Mouse (Mus musculus) embryonic facial prominence, embryonic 15.5 days (tissue): ENCODE data around the gene Fxyd2. TPM values are rescaled to one million over a fixed set of nuclear protein-coding genes. Genes with fewer than 3 reads are reported as not detected.

ENCODE experiments used
- ATAC-seq: fragments of 200-750 bp; cut with Nextera tagmentation; 2 replicates; pipeline ENCODE4 v1.8.0; 2017; ENCODE audit warnings: low read depth, moderate TSS enrichment; ENCODE audit not compliant: insufficient number of reproducible peaks, low FRiP score, low TSS enrichment
- H3K27ac ChIP-seq: fragments of 300-500 bp; sonication (generic); replicated peaks from 2 replicates; pipeline ENCODE4 v1.5.1; 2015; ENCODE audit warnings: mild to moderate bottlenecking, inconsistent platforms
- H3K27me3 ChIP-seq: fragments of 300-500 bp; sonication (generic); 2 replicates; pipeline ENCODE4 v1.6.1; 2015; ENCODE audit warnings: inconsistent platforms
- H3K36me3 ChIP-seq: fragments of 300-500 bp; sonication (generic); 2 replicates; pipeline ENCODE4 v1.6.1; 2015; ENCODE audit warnings: mild to moderate bottlenecking, inconsistent platforms
- H3K4me1 ChIP-seq: fragments of 300-500 bp; sonication (generic); 2 replicates; pipeline ENCODE4 v1.6.1; 2015; ENCODE audit warnings: inconsistent platforms
- H3K4me2 ChIP-seq: fragments of 300-500 bp; sonication (generic); replicated peaks from 2 replicates; pipeline ENCODE4 v1.6.1; 2015; ENCODE audit warnings: mild to moderate bottlenecking, inconsistent platforms
- H3K4me3 ChIP-seq: fragments of 300-500 bp; sonication (generic); replicated peaks from 2 replicates; pipeline ENCODE4 v1.5.1; 2015; ENCODE audit warnings: mild to moderate bottlenecking, inconsistent platforms
- H3K9ac ChIP-seq: fragments of 300-500 bp; sonication (generic); 2 replicates; pipeline ENCODE4 v1.6.1; 2015; ENCODE audit warnings: inconsistent platforms
- H3K9me3 ChIP-seq: fragments of 300-500 bp; sonication (generic); replicated peaks from 2 replicates; pipeline ENCODE4 v1.6.1; 2016; ENCODE audit warnings: inconsistent platforms
- WGBS: fragments of 180-500 bp; shearing (Covaris S2); methylation state at CpG from one replicate; pipeline ENCODE4 v1.1.7; 2015; 5-methylcytosine and 5-hydroxymethylcytosine counted together
- polyA plus RNA-seq: library from polyadenylated mRNA; unstranded; fragments of >200 nt; fragmentation: Nextera tagmentation; extraction: Ambion mirVana; gene quantifications from 2 replicates; pipeline ENCODE4 v1.2.1, GENCODE M21; 2015

Fxyd2 gene
- polyA plus RNA-seq, 1 experiment from 2014 or later: 6.8 TPM

GRCm38 (mm10) chr9:45391299-45391698, 8.2 kb upstream of the Fxyd2 start:
- peaks cover 3% of the 10 kb centered on the region; the same call in 1 of the 2 replicates for H3K36me3 ChIP-seq
- no peak overlapping the region for H3K27ac ChIP-seq
- no peaks in the 10 kb centered on the region for H3K9me3 ChIP-seq
- no peaks in the 10 kb centered on the region for H3K27me3 ChIP-seq
- H3K4me2 ChIP-seq: no peak overlapping the region
- WGBS: 65% methylated on average over 7 of the region's 7 CpGs
- no peak for ATAC-seq
- H3K9ac ChIP-seq: no peak overlapping the region
- H3K4me1 ChIP-seq: no peaks in the 10 kb centered on the region
- no peak overlapping the region for H3K4me3 ChIP-seq

- Histone ChIP-seq H3K27me3 (no peaks in the 10 kb centered on the region), H3K4me3 (no peak overlapping the region), H3K36me3 (peaks cover 3% of the 10 kb centered on the region; the same call in 1 of the 2 replicates), H3K27ac (no peak overlapping the region), H3K4me1 (no peaks in the 10 kb centered on the region), H3K4me2 (no peak overlapping the region), H3K9me3 (no peaks in the 10 kb centered on the region), H3K9ac (no peak overlapping the region)
- ATAC-seq: no peak
- 89% methylated on average over 6 of the region's 6 CpGs for WGBS
Measured at GRCm38 (mm10) chr9:45395218-45395617, 4.3 kb upstream of the Fxyd2 start.

- 54% methylated on average over 3 of the region's 3 CpGs for WGBS
- ATAC-seq: no peak
- no peaks in the 10 kb centered on the region for H3K4me1 ChIP-seq
- peaks cover 3% of the 10 kb centered on the region; the same call in 1 of the 2 replicates for H3K36me3 ChIP-seq
- no peak overlapping the region for H3K4me3 ChIP-seq
- H3K9ac ChIP-seq: no peak overlapping the region
- no peak overlapping the region for H3K27ac ChIP-seq
- no peak overlapping the region for H3K4me2 ChIP-seq
- no peaks in the 10 kb centered on the region for H3K9me3 ChIP-seq
- no peaks in the 10 kb centered on the region for H3K27me3 ChIP-seq
Measured at GRCm38 (mm10) chr9:45395796-45396195, 3.7 kb upstream of the Fxyd2 start.

GRCm38 (mm10) chr9:45398336-45398735, 1.1 kb upstream of the Fxyd2 start:
- H3K9ac ChIP-seq: no peak overlapping the region
- ATAC-seq: no peak
- H3K4me3 ChIP-seq: no peak overlapping the region
- no peaks in the 10 kb centered on the region; the same call in 1 of the 2 replicates for H3K36me3 ChIP-seq
- WGBS: 50% methylated on average over 1 of the region's 1 CpGs
- peaks cover 4% of the 10 kb centered on the region; the same call in 1 of the 2 replicates for H3K4me1 ChIP-seq
- H3K27me3 ChIP-seq: no peaks in the 10 kb centered on the region
- no peak overlapping the region for H3K4me2 ChIP-seq
- no peaks in the 10 kb centered on the region for H3K9me3 ChIP-seq
- no peak overlapping the region for H3K27ac ChIP-seq

GRCm38 (mm10) chr9:45401851-45402250, 2.4 kb downstream of the Fxyd2 start:
- Histone ChIP-seq H3K36me3 (no peaks in the 10 kb centered on the region), H3K9ac (no peak overlapping the region), H3K4me2 (no peak overlapping the region), H3K27ac (no peak overlapping the region), H3K9me3 (no peaks in the 10 kb centered on the region), H3K27me3 (no peaks in the 10 kb centered on the region; the same call in 1 of the 2 replicates), H3K4me3 (no peak overlapping the region), H3K4me1 (peaks cover 4% of the 10 kb centered on the region; the same call in 1 of the 2 replicates)
- ATAC-seq: no peak
- 38% methylated on average over 4 of the region's 4 CpGs for WGBS

DNA sequence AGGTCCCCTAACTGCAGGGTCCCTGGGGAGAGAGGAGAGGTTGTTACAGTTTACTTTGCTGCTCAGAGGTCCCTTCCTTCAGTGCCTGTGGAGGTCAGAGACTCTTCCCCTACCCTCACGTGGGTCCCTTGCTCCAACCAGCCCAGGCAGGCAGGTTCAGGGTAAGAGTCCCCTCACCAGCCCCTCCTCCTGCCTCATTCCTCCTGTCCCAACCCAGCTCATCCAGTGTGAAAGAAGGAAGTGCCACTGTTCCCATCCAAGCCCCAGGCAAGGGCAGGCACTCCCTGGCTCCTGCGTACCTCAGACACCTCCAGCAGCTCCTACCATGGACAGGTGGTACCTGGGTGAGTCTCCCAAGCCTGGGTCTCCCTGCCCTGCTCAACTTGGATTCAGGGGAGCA, 3.5 kb downstream of the Fxyd2 start:
- WGBS: 29% methylated on average over 2 of the region's 2 CpGs
- ATAC-seq: no peak
- H3K9me3 ChIP-seq: no peaks in the 10 kb centered on the region
- H3K27ac ChIP-seq: no peak overlapping the region
- H3K4me1 ChIP-seq: peaks cover 8% of the 10 kb centered on the region
- H3K4me2 ChIP-seq: no peak overlapping the region
- H3K9ac ChIP-seq: no peak overlapping the region
- no peaks in the 10 kb centered on the region for H3K36me3 ChIP-seq
- H3K4me3 ChIP-seq: no peak overlapping the region
- H3K27me3 ChIP-seq: no peaks in the 10 kb centered on the region; the same call in 1 of the 2 replicates

DNA sequence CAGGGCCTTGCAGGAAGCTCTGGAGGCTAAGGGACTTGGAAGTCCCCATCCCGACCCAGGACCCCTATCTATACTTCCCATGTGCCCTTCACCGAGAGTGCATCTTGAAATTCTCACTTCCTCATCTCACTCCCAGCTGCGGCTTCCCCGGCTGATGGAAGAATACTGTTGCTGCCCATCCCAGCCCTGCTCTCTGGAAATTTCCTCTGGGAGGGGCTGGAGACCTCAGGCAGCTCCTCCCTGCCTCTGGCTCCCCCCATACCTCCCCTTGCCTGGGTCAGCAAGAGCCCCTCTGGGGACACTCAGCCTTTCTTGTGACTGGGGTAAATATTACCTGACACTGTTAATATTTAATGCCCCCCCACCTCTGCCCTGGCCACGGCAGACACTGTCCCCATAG, 6.2 kb downstream of the Fxyd2 start:
- H3K36me3 ChIP-seq: no peaks in the 10 kb centered on the region
- WGBS: 74% methylated on average over 5 of the region's 5 CpGs
- ATAC-seq: no peak
- no peak overlapping the region for H3K4me3 ChIP-seq
- no peaks in the 10 kb centered on the region; the same call in 1 of the 2 replicates for H3K27me3 ChIP-seq
- H3K4me1 ChIP-seq: peaks cover 14% of the 10 kb centered on the region
- H3K9me3 ChIP-seq: no peaks in the 10 kb centered on the region
- no peak overlapping the region for H3K9ac ChIP-seq
- no peak overlapping the region for H3K4me2 ChIP-seq
- H3K27ac ChIP-seq: no peak overlapping the region

DNA sequence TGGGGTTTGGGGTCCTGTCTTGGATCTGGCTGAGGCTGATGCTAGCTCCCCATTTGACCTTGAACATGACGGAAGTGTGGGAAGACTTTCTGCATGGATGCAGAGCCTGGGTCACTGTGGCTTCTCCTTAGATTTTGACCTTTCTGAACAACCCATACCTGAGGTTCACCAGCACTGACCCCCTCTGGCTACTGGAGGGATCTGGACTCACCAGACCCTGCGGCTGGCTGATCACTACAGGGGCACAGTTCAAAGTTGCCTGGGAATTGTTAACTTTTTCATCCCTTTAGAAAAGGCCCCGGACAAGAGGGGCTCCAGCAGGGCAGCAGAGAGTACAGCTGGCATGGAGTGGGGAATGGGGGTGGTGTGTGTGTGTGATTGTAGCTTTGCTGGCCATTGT, 7.3 kb downstream of the Fxyd2 start:
- Histone ChIP-seq H3K4me1 (peaks cover 14% of the 10 kb centered on the region), H3K9me3 (no peaks in the 10 kb centered on the region), H3K4me2 (no peak overlapping the region), H3K27ac (no peak overlapping the region), H3K9ac (no peak overlapping the region), H3K4me3 (no peak overlapping the region), H3K27me3 (no peaks in the 10 kb centered on the region; the same call in 1 of the 2 replicates), H3K36me3 (no peaks in the 10 kb centered on the region)
- ATAC-seq: no peak
- 81% methylated on average over 3 of the region's 3 CpGs for WGBS

GRCm38 (mm10) chr9:45407706-45408675, 8.5 kb downstream of the Fxyd2 start:
- ATAC-seq: peak; percentile 49; the same call in 1 of the 2 replicates
- H3K9ac ChIP-seq: no peak overlapping the region

GRCm38 (mm10) chr9:45410193-45410592, 10.7 kb downstream of the Fxyd2 start:
- no peak overlapping the region for H3K9ac ChIP-seq
- no peaks in the 10 kb centered on the region for H3K9me3 ChIP-seq
- WGBS: 81% methylated on average over 5 of the region's 5 CpGs
- H3K36me3 ChIP-seq: no peaks in the 10 kb centered on the region
- no peak overlapping the region for H3K27ac ChIP-seq
- peaks cover 17% of the 10 kb centered on the region for H3K4me1 ChIP-seq
- ATAC-seq: no peak
- H3K27me3 ChIP-seq: no peaks in the 10 kb centered on the region; the same call in 1 of the 2 replicates
- no peak overlapping the region for H3K4me3 ChIP-seq
- no peak overlapping the region for H3K4me2 ChIP-seq

More at GRCm38 (mm10) chr9:45407706-45408675, 8.5 kb downstream of the Fxyd2 start:
- Histone ChIP-seq H3K27ac (no peak overlapping the region; the same call in 1 of the 2 replicates), H3K4me2 (peak overlapping the region; percentile 49), H3K4me1 (peaks cover 19% of the 10 kb centered on the region), H3K4me3 (peak overlapping the region; percentile 34), H3K36me3 (no peaks in the 10 kb centered on the region), H3K9me3 (no peaks in the 10 kb centered on the region), H3K27me3 (no peaks in the 10 kb centered on the region; the same call in 1 of the 2 replicates)
- WGBS: 34% methylated on average over 33 of the region's 33 CpGs

GRCm38 (mm10) chr9:45410614-45411013, 11.1 kb downstream of the Fxyd2 start:
- no peaks in the 10 kb centered on the region; the same call in 1 of the 2 replicates for H3K27me3 ChIP-seq
- H3K4me1 ChIP-seq: peaks cover 17% of the 10 kb centered on the region
- no peak overlapping the region for H3K4me3 ChIP-seq
- 83% methylated on average over 2 of the region's 2 CpGs for WGBS
- H3K9ac ChIP-seq: no peak overlapping the region
- H3K4me2 ChIP-seq: no peak overlapping the region
- H3K36me3 ChIP-seq: no peaks in the 10 kb centered on the region
- H3K9me3 ChIP-seq: no peaks in the 10 kb centered on the region
- H3K27ac ChIP-seq: no peak overlapping the region
- ATAC-seq: no peak
